Mouse (Mus musculus) embryonic facial prominence, embryonic 11.5 days (tissue): ENCODE results near the gene Sema5a. TPM values are rescaled to one million over a fixed set of nuclear protein-coding genes. Genes with fewer than 3 reads are reported as not detected.

Experiments used
- ATAC-seq: fragments of 200-750 bp; cut with Nextera tagmentation; replicated peaks from 2 replicates; pipeline ENCODE4 v1.8.0; 2017; ENCODE audit warnings: low read depth; ENCODE audit not compliant: insufficient number of reproducible peaks, low FRiP score, low TSS enrichment
- DNase-seq: peaks from one replicate; pipeline ENCODE4 v3.0.0-alpha.2; 2015; ENCODE audit warnings: low spot score
- H3K27ac ChIP-seq: fragments of 300-500 bp; sonication (generic); replicated peaks from 2 replicates; pipeline ENCODE4 v1.5.1; 2014; ENCODE audit warnings: mild to moderate bottlenecking, low read depth, low read length, control low read depth
- H3K27me3 ChIP-seq: fragments of 300-500 bp; sonication (generic); 2 replicates; pipeline ENCODE4 v1.6.1; 2014; ENCODE audit warnings: mild to moderate bottlenecking, low read length, moderate library complexity, mixed read lengths; ENCODE audit not compliant: control insufficient read depth, insufficient read depth
- H3K36me3 ChIP-seq: fragments of 300-500 bp; sonication (generic); replicated peaks from 2 replicates; pipeline ENCODE4 v1.6.1; 2014; ENCODE audit warnings: low read depth, mild to moderate bottlenecking, low read length, moderate library complexity, mixed read lengths; ENCODE audit not compliant: control insufficient read depth, insufficient read depth
- H3K4me1 ChIP-seq: fragments of 300-500 bp; sonication (generic); 2 replicates; pipeline ENCODE4 v1.6.1; 2014; ENCODE audit warnings: low read length, mixed read lengths; ENCODE audit not compliant: control insufficient read depth, insufficient read depth
- H3K4me2 ChIP-seq: fragments of 300-500 bp; sonication (generic); 2 replicates; pipeline ENCODE4 v1.6.1; 2014; ENCODE audit warnings: low read depth, mild to moderate bottlenecking, control low read depth, low read length, moderate library complexity
- H3K4me3 ChIP-seq: fragments of 300-500 bp; sonication (generic); 2 replicates; pipeline ENCODE4 v1.5.1; 2014; ENCODE audit warnings: low read depth, low read length, control low read depth
- H3K9ac ChIP-seq: fragments of 300-500 bp; sonication (generic); replicated peaks from 2 replicates; pipeline ENCODE4 v1.6.1; 2014; ENCODE audit warnings: mild to moderate bottlenecking, control low read depth, low read length
- H3K9me3 ChIP-seq: fragments of 300-500 bp; sonication (generic); replicated peaks from 2 replicates; pipeline ENCODE4 v1.6.1; 2016; ENCODE audit warnings: mild to moderate bottlenecking, low read length, inconsistent platforms, mixed read lengths; ENCODE audit not compliant: control insufficient read depth
- WGBS: fragments of 180-500 bp; shearing (Covaris S2); extraction: QIAGEN DNeasy Blood & Tissue Kit; methylation state at CpG from one replicate; pipeline ENCODE4 v1.1.7; 2014; 5-methylcytosine and 5-hydroxymethylcytosine counted together
- polyA plus RNA-seq: library from polyadenylated mRNA; unstranded; fragments of >200 nt; fragmentation: Nextera tagmentation; extraction: Ambion mirVana; gene quantifications from 2 replicates; pipeline ENCODE4 v1.2.1, GENCODE M21; 2014

The Sema5a gene
- polyA plus RNA-seq, 1 experiment from 2014 or later: 20.2 TPM

- no peaks in the 10 kb centered on the region for H3K9me3 ChIP-seq
- no peak overlapping the region for H3K4me3 ChIP-seq
- 70% methylated on average over 8 of the region's 8 CpGs for WGBS
- H3K4me2 ChIP-seq: no peak overlapping the region
- DNase-seq: no peak
- no peaks in the 10 kb centered on the region for H3K27me3 ChIP-seq
- H3K36me3 ChIP-seq: no peaks in the 10 kb centered on the region
- no peaks in the 10 kb centered on the region for H3K4me1 ChIP-seq
- no peak overlapping the region for H3K9ac ChIP-seq
- no peak overlapping the region for H3K27ac ChIP-seq
- ATAC-seq: no peak
These were observed 66.7 kb downstream of the Sema5a start for GRCm38 (mm10) chr15:32311287-32311686.

GRCm38 (mm10) chr15:32317074-32317473, 72.5 kb downstream of the Sema5a start:
- 79% methylated on average over 5 of the region's 5 CpGs for WGBS
- no peak for DNase-seq
- H3K36me3 ChIP-seq: no peaks in the 10 kb centered on the region

GRCm38 (mm10) chr15:32320739-32321138, 76.1 kb downstream of the Sema5a start:
- H3K27ac ChIP-seq: no peak overlapping the region
- no peaks in the 10 kb centered on the region for H3K36me3 ChIP-seq
- H3K27me3 ChIP-seq: no peaks in the 10 kb centered on the region
- ATAC-seq: no peak
- no peak overlapping the region for H3K9ac ChIP-seq
- H3K4me3 ChIP-seq: no peak overlapping the region
- H3K4me1 ChIP-seq: no peaks in the 10 kb centered on the region
- H3K9me3 ChIP-seq: no peaks in the 10 kb centered on the region
- DNase-seq: no peak
- 89% methylated on average over 3 of the region's 3 CpGs for WGBS
- no peak overlapping the region for H3K4me2 ChIP-seq

More at GRCm38 (mm10) chr15:32317074-32317473, 72.5 kb downstream of the Sema5a start:
- Histone ChIP-seq H3K9me3 (no peaks in the 10 kb centered on the region), H3K27ac (no peak overlapping the region), H3K9ac (no peak overlapping the region), H3K27me3 (no peaks in the 10 kb centered on the region), H3K4me3 (no peak overlapping the region), H3K4me2 (no peak overlapping the region), H3K4me1 (no peaks in the 10 kb centered on the region)
- ATAC-seq: no peak

GRCm38 (mm10) chr15:32322455-32323220, 78.0 kb downstream of the Sema5a start:
- no peak overlapping the region for H3K4me2 ChIP-seq
- H3K9ac ChIP-seq: no peak overlapping the region
- no peaks in the 10 kb centered on the region for H3K9me3 ChIP-seq
- H3K27ac ChIP-seq: no peak overlapping the region
- whole genome bisulfite sequencing: 91% methylated on average over 5 of the region's 5 CpGs
- ATAC-seq: no peak
- H3K4me1 ChIP-seq: no peaks in the 10 kb centered on the region
- H3K27me3 ChIP-seq: no peaks in the 10 kb centered on the region
- no peak overlapping the region for H3K4me3 ChIP-seq
- no peaks in the 10 kb centered on the region for H3K36me3 ChIP-seq
- DNase-seq: no peak

GRCm38 (mm10) chr15:32323224-32323623, 78.6 kb downstream of the Sema5a start:
- Histone ChIP-seq H3K27me3 (no peaks in the 10 kb centered on the region), H3K4me3 (no peak overlapping the region), H3K4me2 (no peak overlapping the region), H3K4me1 (no peaks in the 10 kb centered on the region), H3K9me3 (no peaks in the 10 kb centered on the region), H3K27ac (no peak overlapping the region), H3K9ac (no peak overlapping the region), H3K36me3 (no peaks in the 10 kb centered on the region)
- WGBS: 98% methylated on average over 4 of the region's 4 CpGs
- no peak for ATAC-seq
- DNase-seq: no peak

- ATAC-seq (no peak), DNase-seq (no peak)
- no peak overlapping the region for H3K9ac ChIP-seq
- H3K4me3 ChIP-seq: no peak overlapping the region
- H3K4me2 ChIP-seq: no peak overlapping the region
- no peaks in the 10 kb centered on the region for H3K36me3 ChIP-seq
- 65% methylated on average over 7 of the region's 7 CpGs for WGBS
- H3K27me3 ChIP-seq: no peaks in the 10 kb centered on the region
- no peaks in the 10 kb centered on the region; the same call in 1 of the 2 replicates for H3K4me1 ChIP-seq
- H3K9me3 ChIP-seq: no peaks in the 10 kb centered on the region
- H3K27ac ChIP-seq: no peak overlapping the region
These were observed 79.5 kb downstream of the Sema5a start for GRCm38 (mm10) chr15:32324105-32324504.

- Histone ChIP-seq H3K27me3 (no peaks in the 10 kb centered on the region), H3K4me1 (no peaks in the 10 kb centered on the region; the same call in 1 of the 2 replicates), H3K36me3 (no peaks in the 10 kb centered on the region), H3K4me3 (no peak overlapping the region), H3K4me2 (no peak overlapping the region), H3K9me3 (no peaks in the 10 kb centered on the region), H3K9ac (no peak overlapping the region), H3K27ac (0 out of 2 replicates have a peak overlapping the region, but pooled peaks have one; percentile 25)
- WGBS: 18% methylated on average over 4 of the region's 4 CpGs
- peak; percentile 61 for DNase-seq
- ATAC-seq: peak; percentile 60
These were observed 83.9 kb downstream of the Sema5a start for GRCm38 (mm10) chr15:32328370-32329004.
